Mouse (Mus musculus): ENCODE measurements around the gene Phlpp2.

Phlpp2 gene

DNA sequence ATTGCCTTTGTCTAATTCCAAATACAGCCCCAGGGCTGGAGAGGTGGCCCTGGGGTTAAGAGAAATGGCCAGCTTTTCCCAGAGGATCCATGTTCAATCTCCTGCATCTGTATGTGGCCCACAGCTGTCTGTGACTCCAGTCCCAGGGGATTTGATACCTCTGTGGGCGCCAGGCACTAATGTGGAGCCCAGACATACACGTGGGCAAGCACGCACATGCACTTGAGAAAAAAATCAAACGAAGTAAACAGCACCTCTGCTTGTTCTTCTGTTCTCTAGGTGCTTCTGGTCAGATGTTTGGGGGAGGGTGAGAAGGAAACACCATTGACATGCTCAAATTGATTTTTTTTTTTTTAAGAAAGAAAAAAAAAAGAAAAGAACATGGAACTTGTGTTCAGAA is 95.8 kb downstream of the Phlpp2 start:
- DNase-seq, result no peak

- DNase-seq, result no peak
Observed at GRCm38 (mm10) chr8:109968837-109969236, 100.5 kb downstream of the Phlpp2 start.

- DNase-seq, result no peak
Observed at GRCm38 (mm10) chr8:109970323-109970722, 102.0 kb downstream of the Phlpp2 start.

- no peak for DNase-seq
Observed at GRCm38 (mm10) chr8:109972901-109973300, 104.6 kb downstream of the Phlpp2 start.

DNA sequence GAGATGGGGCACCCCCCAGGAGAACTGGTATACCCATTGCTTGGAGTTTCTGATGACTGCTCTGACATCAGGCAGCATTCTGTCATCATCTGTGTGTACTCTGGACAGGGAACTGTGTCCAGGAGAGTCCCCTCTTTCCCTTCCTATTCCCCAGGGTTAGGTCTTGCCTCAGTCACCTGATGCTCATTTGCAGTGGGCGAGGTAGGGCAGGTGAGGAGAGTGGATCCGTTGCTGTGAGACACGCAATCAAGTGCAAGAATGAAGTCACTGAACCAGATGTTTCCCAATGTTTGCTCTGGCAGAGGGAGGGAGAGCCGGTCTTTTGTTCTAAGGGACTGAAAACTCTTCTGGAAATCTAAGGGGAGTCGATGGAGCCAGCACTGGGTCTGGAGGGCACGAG is 111.0 kb downstream of the Phlpp2 start:
- DNase-seq, result no peak

GRCm38 (mm10) chr8:109982386-109983105 is 114.2 kb downstream of the Phlpp2 start:
- DNase-seq, result no peak

DNA sequence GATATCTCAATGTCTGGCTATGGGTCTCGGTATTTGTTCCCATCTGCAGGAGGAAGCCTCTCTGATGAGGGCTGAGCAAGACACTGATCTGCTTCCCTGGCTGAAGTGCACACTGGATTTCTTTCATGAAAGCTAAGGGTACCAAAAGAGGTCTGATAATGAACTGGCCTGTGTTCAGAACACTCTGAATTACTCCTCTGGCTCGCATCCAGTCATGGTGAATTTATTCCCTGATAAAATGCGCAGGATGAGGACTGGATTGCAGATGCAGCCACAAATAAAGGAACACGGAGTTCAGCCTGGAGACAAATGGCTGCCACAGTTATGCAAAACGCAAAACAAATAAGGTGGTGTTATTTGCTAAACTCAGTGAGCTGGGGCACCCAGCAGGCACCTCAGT is 115.6 kb downstream of the Phlpp2 start:
- no peak for DNase-seq

DNA sequence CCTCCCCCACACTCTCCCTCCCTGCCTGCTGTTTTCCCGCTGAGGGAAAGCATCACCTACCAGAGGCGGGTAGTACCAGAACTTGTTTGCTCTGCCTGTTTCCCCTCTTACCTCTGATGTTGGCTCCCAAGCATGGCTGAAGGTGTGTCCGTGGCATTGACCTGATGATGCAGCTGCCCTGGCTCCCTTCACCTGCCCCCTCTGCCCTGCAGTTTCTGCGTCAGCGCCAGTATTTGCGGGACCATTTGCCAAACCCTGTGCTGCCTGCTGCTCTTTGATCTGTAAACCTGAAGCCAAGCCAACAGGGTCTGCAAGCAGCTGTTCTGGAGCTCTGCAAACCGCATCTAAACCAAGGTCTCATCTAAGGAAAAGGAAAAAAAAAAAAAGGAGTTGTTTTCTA is 118.0 kb downstream of the Phlpp2 start:
- DNase-seq, result no peak

- no peak for DNase-seq
Observed at GRCm38 (mm10) chr8:109987776-109988175, 119.4 kb downstream of the Phlpp2 start.

- no peak for DNase-seq
Observed at GRCm38 (mm10) chr8:109989151-109989550, 120.8 kb downstream of the Phlpp2 start.

DNA sequence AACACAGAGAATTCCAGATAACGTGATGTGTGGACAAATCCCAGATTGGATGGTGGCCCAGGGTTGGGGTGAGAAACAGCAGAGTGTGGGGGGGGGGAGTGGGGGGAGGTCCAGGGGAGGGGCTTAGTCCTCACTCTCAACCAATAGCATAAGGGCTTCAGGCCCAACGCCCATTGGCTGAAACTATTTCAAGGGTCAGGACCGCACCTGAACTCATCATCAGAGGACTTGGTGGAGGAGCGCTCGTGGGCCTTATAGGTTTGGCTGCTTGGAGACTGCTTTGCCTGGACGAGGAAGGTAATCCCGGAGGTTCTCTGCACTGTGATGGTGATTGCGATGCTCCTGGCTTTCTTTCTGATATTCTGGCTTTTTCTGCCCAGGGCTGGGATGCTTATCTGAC is 121.9 kb downstream of the Phlpp2 start, which contains the start of gene Tat:
TSS of gene Tat (plus strand) at position 214 of the 400 bp plus-strand sequence.
- DNase-seq, result no peak

GRCm38 (mm10) chr8:109992166-109992565 is 123.8 kb downstream of the Phlpp2 start:
- no peak for DNase-seq

- DNase-seq, result no peak
Observed at GRCm38 (mm10) chr8:109992951-109993350, 124.6 kb downstream of the Phlpp2 start.

All from B cell, adult 2 months (primary cell).